Mouse (Mus musculus): ENCODE data around the gene Mgat5.

DNA sequence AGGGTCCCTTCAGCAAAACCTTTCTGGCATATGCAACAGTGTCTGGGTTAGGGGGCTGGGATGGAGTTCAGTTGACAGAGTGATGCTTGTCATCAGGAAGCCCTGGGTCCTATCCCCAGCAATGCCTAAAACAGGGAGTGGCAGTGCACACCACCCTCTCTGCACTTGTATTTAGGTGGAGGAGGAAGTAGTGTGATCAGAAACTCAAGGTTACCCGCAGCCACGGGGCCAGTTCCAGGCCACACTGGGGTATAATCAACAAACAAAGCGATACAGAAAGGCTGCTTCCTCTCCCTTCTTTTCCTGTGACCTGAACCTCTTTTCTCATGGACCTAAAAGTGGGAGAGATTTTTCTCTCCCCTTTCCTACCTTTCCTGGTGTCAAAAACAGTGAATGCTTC is 116.8 kb downstream of the Mgat5 start:
- TF ChIP-seq POLR2A (IDR thresholded peaks at IDR 0.05; ENCODE audit: borderline replicate concordance, extremely low read depth, insufficient read depth, insufficient read length, poor library complexity, severe bottlenecking) (no peak), CTCF (IDR thresholded peaks at IDR 0.05; ENCODE audit: borderline replicate concordance, extremely low read depth, insufficient read depth, insufficient read length) (no peak)
